Mouse (Mus musculus) heart, postnatal 0 days (tissue): ENCODE results near the gene Muc20.

Experiments used
- CTCF ChIP-seq: IDR thresholded peaks from 2 replicates; pipeline ENCODE4 v1.5.1; 2016; ENCODE audit warnings: antibody characterized with exemption, control low read depth, low read depth
- EP300 ChIP-seq: IDR thresholded peaks from 2 replicates; pipeline ENCODE4 v1.6.1; 2016; ENCODE audit warnings: antibody characterized with exemption, low read depth

- no peak for TF ChIP-seq CTCF
- TF ChIP-seq EP300 = no peak
Measured at GRCm38 (mm10) chr16:32829104-32829503, 31.9 kb upstream of the Muc20 start.
